Mouse (Mus musculus) MEL (cell line): ENCODE results near the gene Tspan13.

ENCODE experiments used
- CTCF ChIP-seq, 3 experiments: IDR thresholded peaks in 2 of 3; conservative IDR thresholded peaks in 1 of 3; 2 replicates each; pipeline ENCODE4 v1.5.1; 2011 to 2012; ENCODE audit warnings: low read length in 3 of 3, low read depth in 2 of 3, mild to moderate bottlenecking in 2 of 3, improper control_type of control experiment in 1 of 3, inconsistent platforms in 1 of 3, mixed read lengths in 1 of 3, moderate library complexity in 1 of 3; ENCODE audit not compliant: control insufficient read depth in 1 of 3, insufficient read depth in 1 of 3, poor library complexity in 1 of 3, severe bottlenecking in 1 of 3
- E2F4 ChIP-seq: IDR thresholded peaks from 2 replicates; pipeline ENCODE4 v1.6.1; 2011; ENCODE audit warnings: low read depth, low read length, improper control_type of control experiment, borderline replicate concordance
- EP300 ChIP-seq, 2 experiments: IDR thresholded peaks; 2 replicates each; pipeline ENCODE4 v1.6.1; 2011; ENCODE audit warnings: improper control_type of control experiment in 2 of 2, low read length in 2 of 2, low read depth in 1 of 2, mild to moderate bottlenecking in 1 of 2
- GABPA ChIP-seq: IDR thresholded peaks from 2 replicates; pipeline ENCODE4 v1.6.1; 2012; ENCODE audit warnings: low read depth, mild to moderate bottlenecking, inconsistent platforms, low read length, improper control_type of control experiment, moderate library complexity
- GATA1 ChIP-seq: IDR thresholded peaks from 2 replicates; pipeline ENCODE4 v1.6.1; 2011; ENCODE audit warnings: low read depth, low read length, improper control_type of control experiment
- MXI1 ChIP-seq: IDR thresholded peaks from 2 replicates; pipeline ENCODE4 v1.6.1; 2011; ENCODE audit warnings: mild to moderate bottlenecking, low read depth, low read length, improper control_type of control experiment
- MYC ChIP-seq: IDR thresholded peaks from 2 replicates; pipeline ENCODE4 v1.6.1; 2011; ENCODE audit warnings: low read depth, mild to moderate bottlenecking, low read length, improper control_type of control experiment, moderate library complexity
- POLR2AphosphoS2 ChIP-seq: IDR thresholded peaks from 2 replicates; pipeline ENCODE4 v1.6.1; 2011; ENCODE audit warnings: low read length, improper control_type of control experiment
- USF2 ChIP-seq, 2 experiments: IDR thresholded peaks; 2 replicates each; pipeline ENCODE4 v1.6.1; 2011 to 2012; ENCODE audit warnings: improper control_type of control experiment in 2 of 2, low read length in 2 of 2, borderline replicate concordance in 1 of 2, inconsistent platforms in 1 of 2, low read depth in 1 of 2, mild to moderate bottlenecking in 1 of 2; ENCODE audit not compliant: insufficient read depth in 1 of 2

DNA sequence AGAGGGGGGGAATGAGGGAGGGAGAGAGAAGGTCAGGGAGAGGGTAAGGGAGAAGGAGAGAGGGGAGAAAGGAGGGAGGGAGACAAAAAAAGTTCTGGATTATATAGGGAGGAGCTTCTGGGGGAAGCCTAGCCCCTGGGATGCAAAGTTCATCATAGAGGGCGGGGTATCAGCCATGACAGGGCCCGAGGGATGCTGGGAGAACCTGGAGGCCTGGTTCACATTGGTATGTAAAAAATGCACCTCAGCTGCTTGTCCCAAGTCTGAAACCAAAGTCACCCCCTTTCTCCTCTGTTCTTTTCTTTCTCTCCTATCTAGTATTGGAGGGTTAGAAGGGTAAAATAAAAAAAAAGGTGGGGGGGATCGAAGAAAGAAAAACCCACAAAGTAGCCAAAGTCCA, 22.2 kb downstream of the Tspan13 start:
- TF ChIP-seq GABPA (no peak), MXI1 (no peak), MYC (no peak), POLR2AphosphoS2 (no peak), USF2 (IDR thresholded peaks at IDR 0.05; ENCODE audit: borderline replicate concordance in 1 of 2, insufficient read depth in 1 of 2, low read depth in 1 of 2, low read length in 2 of 2) (no peak), CTCF (IDR thresholded peaks at IDR 0.05 in 2 of 3, conservative IDR thresholded peaks at IDR 0.05 in 1 of 3; ENCODE audit: control insufficient read depth in 1 of 3, insufficient read depth in 1 of 3, low read depth in 2 of 3, low read length in 3 of 3, poor library complexity in 1 of 3, severe bottlenecking in 1 of 3) (no peak), E2F4 (no peak), GATA1 (no peak), EP300 (IDR thresholded peaks at IDR 0.05; ENCODE audit: low read depth in 1 of 2, low read length in 2 of 2) (no peak)
